Mouse (Mus musculus) testis, adult 2 months (tissue): Measurements from ENCODE around the gene Gm21312. TPM values are rescaled to one million over a fixed set of nuclear protein-coding genes. Genes with fewer than 3 reads are reported as not detected.

Source experiments
- H3K27ac ChIP-seq: fragments of 200-500 bp; 2 replicates; pipeline ENCODE4 v1.5.1; 2012; ENCODE audit warnings: low read depth, low read length; ENCODE audit not compliant: control insufficient read depth, insufficient read depth
- H3K27me3 ChIP-seq: fragments of 200-500 bp; 2 replicates; pipeline ENCODE4 v1.6.1; 2012; ENCODE audit warnings: mild to moderate bottlenecking, low read length, moderate library complexity; ENCODE audit not compliant: control insufficient read depth, insufficient read depth
- H3K36me3 ChIP-seq: fragments of 200-500 bp; 2 replicates; pipeline ENCODE4 v1.6.1; 2012; ENCODE audit warnings: mild to moderate bottlenecking, low read length; ENCODE audit not compliant: control insufficient read depth, insufficient read depth
- H3K4me1 ChIP-seq: fragments of 200-500 bp; 2 replicates; pipeline ENCODE4 v1.6.1; 2012; ENCODE audit warnings: low read length; ENCODE audit not compliant: control insufficient read depth, insufficient read depth
- H3K4me3 ChIP-seq: fragments of 200-500 bp; 2 replicates; pipeline ENCODE4 v1.5.1; 2012; ENCODE audit warnings: low read depth, mild to moderate bottlenecking, low read length, moderate library complexity, mixed read lengths; ENCODE audit not compliant: control insufficient read depth
- CTCF ChIP-seq: fragments of 200-500 bp; IDR thresholded peaks from 2 replicates; pipeline ENCODE4 v1.5.1; 2012; ENCODE audit warnings: low read depth, mild to moderate bottlenecking, inconsistent platforms, low read length, moderate library complexity; ENCODE audit not compliant: control insufficient read depth, insufficient read depth, insufficient replicate concordance
- POLR2A ChIP-seq: fragments of 200-500 bp; IDR thresholded peaks from 2 replicates; pipeline ENCODE4 v1.6.1; 2012; ENCODE audit warnings: low read depth, mild to moderate bottlenecking, inconsistent platforms, low read length, moderate library complexity; ENCODE audit not compliant: control insufficient read depth
- polyA plus RNA-seq: library from polyadenylated mRNA; depleted of rRNA; stranded (reverse); fragments of >200 nt; gene quantifications from 2 replicates; pipeline ENCODE4 v1.2.3, GENCODE M21; 2012; rRNA removed

The Gm21312 gene
- polyA plus RNA-seq, 1 experiment, result not detected

- no peak overlapping the region for H3K27ac ChIP-seq
- H3K36me3 ChIP-seq, result no peaks in the 10 kb centered on the region
- no peak overlapping the region for H3K4me3 ChIP-seq
- H3K27me3 ChIP-seq, result no peaks in the 10 kb centered on the region
- TF ChIP-seq POLR2A, result no peak
- TF ChIP-seq CTCF, result no peak
- no peaks in the 10 kb centered on the region for H3K4me1 ChIP-seq
Observed at GRCm38 (mm10) chr10:104210268-104210990, 33.6 kb downstream of the Gm21312 start.

- Histone ChIP-seq H3K27me3 (no peaks in the 10 kb centered on the region), H3K27ac (no peak overlapping the region), H3K36me3 (no peaks in the 10 kb centered on the region), H3K4me3 (no peak overlapping the region), H3K4me1 (no peaks in the 10 kb centered on the region)
- TF ChIP-seq POLR2A, result no peak
- no peak for TF ChIP-seq CTCF
Observed at GRCm38 (mm10) chr10:104214527-104214926, 37.7 kb downstream of the Gm21312 start.

GRCm38 (mm10) chr10:104220303-104221021 is 43.6 kb downstream of the Gm21312 start:
- Histone ChIP-seq H3K36me3 (no peaks in the 10 kb centered on the region), H3K27ac (no peak overlapping the region), H3K27me3 (no peaks in the 10 kb centered on the region), H3K4me1 (no peaks in the 10 kb centered on the region), H3K4me3 (no peak overlapping the region)
- no peak for TF ChIP-seq CTCF
- TF ChIP-seq POLR2A, result no peak

Other genes with a start within 250 kb of the Gm21312 start
- not detected in 2 replicates for gene Gm21293, start 34.0 kb upstream of the Gm21312 start, polyA plus RNA-seq
- not detected in 2 replicates for gene Gm6763, start 25.5 kb upstream of the Gm21312 start, polyA plus RNA-seq
- gene Gm8764, start 17.0 kb upstream of the Gm21312 start, polyA plus RNA-seq, result not detected in 2 replicates
- not detected in 2 replicates for gene Gm21304, start 8.5 kb upstream of the Gm21312 start, polyA plus RNA-seq
- not detected in 2 replicates for gene Gm20765, start 8.5 kb downstream of the Gm21312 start, polyA plus RNA-seq
- not detected in 2 replicates for gene Gm4340, start 17.0 kb downstream of the Gm21312 start, polyA plus RNA-seq